Mouse (Mus musculus) MEL (cell line): ENCODE measurements around the gene Ube2m. TPM values are rescaled to one million over a fixed set of nuclear protein-coding genes. Genes with fewer than 3 reads are reported as not detected.

Experiments used
- DNase-seq: peaks from one replicate; pipeline ENCODE4 v3.0.0; 2011; ENCODE audit warnings: low read depth, low spot score
- H3K27ac ChIP-seq: 2 replicates; pipeline ENCODE4 v1.5.1; 2012; ENCODE audit warnings: low read depth, mild to moderate bottlenecking, control low read depth, low read length, moderate library complexity; ENCODE audit not compliant: control insufficient read depth
- H3K27me3 ChIP-seq, 2 experiments: fragments of 150-350 bp in 1 of 2; sonication (generic) in 1 of 2; 2 replicates each; pipeline ENCODE4 v1.6.1; 2012; ENCODE audit warnings: low read length in 2 of 2, mild to moderate bottlenecking in 2 of 2, improper control_type of control experiment in 1 of 2, moderate library complexity in 1 of 2; ENCODE audit not compliant: insufficient read depth in 2 of 2, control insufficient read depth in 1 of 2
- H3K36me3 ChIP-seq, 2 experiments: 2 replicates each; pipeline ENCODE4 v1.6.1; 2012 to 2014; ENCODE audit warnings: low read length in 2 of 2, improper control_type of control experiment in 1 of 2, inconsistent platforms in 1 of 2, mild to moderate bottlenecking in 1 of 2; ENCODE audit not compliant: insufficient read depth in 2 of 2, control insufficient read depth in 1 of 2
- H3K4me1 ChIP-seq, 2 experiments: fragments of 150-350 bp in 1 of 2; sonication (generic) in 1 of 2; 2 replicates each; pipeline ENCODE4 v1.6.1; 2012; ENCODE audit warnings: low read length in 2 of 2, improper control_type of control experiment in 1 of 2, mild to moderate bottlenecking in 1 of 2; ENCODE audit not compliant: insufficient read depth in 2 of 2, control insufficient read depth in 1 of 2
- H3K4me3 ChIP-seq, 2 experiments: fragments of 150-350 bp in 1 of 2; sonication (generic) in 1 of 2; 2 replicates each; pipeline ENCODE4 v1.5.1; 2012; ENCODE audit warnings: low read depth in 2 of 2, low read length in 2 of 2, mild to moderate bottlenecking in 2 of 2, moderate library complexity in 2 of 2, control low read depth in 1 of 2, improper control_type of control experiment in 1 of 2; ENCODE audit not compliant: control insufficient read depth in 1 of 2, insufficient read depth in 1 of 2
- H3K79me2 ChIP-seq: 2 replicates; pipeline ENCODE4 v1.6.1; 2012; ENCODE audit warnings: mild to moderate bottlenecking, low read length, moderate library complexity; ENCODE audit not compliant: control insufficient read depth, poor library complexity, insufficient read depth
- H3K9ac ChIP-seq: 2 replicates; pipeline ENCODE4 v1.6.1; 2012; ENCODE audit warnings: low read depth, mild to moderate bottlenecking, control low read depth, low read length, moderate library complexity; ENCODE audit not compliant: control insufficient read depth, poor library complexity, severe bottlenecking
- H3K9me3 ChIP-seq: fragments of 150-350 bp; sonication (generic); replicated peaks from 2 replicates; pipeline ENCODE4 v1.6.1; 2012; ENCODE audit warnings: mild to moderate bottlenecking, low read length, improper control_type of control experiment, moderate library complexity; ENCODE audit not compliant: insufficient read depth
- CHD1 ChIP-seq: IDR thresholded peaks from 2 replicates; pipeline ENCODE4 v1.6.1; 2012; ENCODE audit warnings: low read depth, mild to moderate bottlenecking, inconsistent platforms, low read length, improper control_type of control experiment
- CTCF ChIP-seq, 3 experiments: IDR thresholded peaks in 2 of 3; conservative IDR thresholded peaks in 1 of 3; 2 replicates each; pipeline ENCODE4 v1.5.1; 2011 to 2012; ENCODE audit warnings: low read length in 3 of 3, low read depth in 2 of 3, mild to moderate bottlenecking in 2 of 3, improper control_type of control experiment in 1 of 3, inconsistent platforms in 1 of 3, mixed read lengths in 1 of 3, moderate library complexity in 1 of 3; ENCODE audit not compliant: control insufficient read depth in 1 of 3, insufficient read depth in 1 of 3, poor library complexity in 1 of 3, severe bottlenecking in 1 of 3
- E2F4 ChIP-seq: IDR thresholded peaks from 2 replicates; pipeline ENCODE4 v1.6.1; 2011; ENCODE audit warnings: low read depth, low read length, improper control_type of control experiment, borderline replicate concordance
- EP300 ChIP-seq, 2 experiments: IDR thresholded peaks; 2 replicates each; pipeline ENCODE4 v1.6.1; 2011; ENCODE audit warnings: improper control_type of control experiment in 2 of 2, low read length in 2 of 2, low read depth in 1 of 2, mild to moderate bottlenecking in 1 of 2
- GABPA ChIP-seq: IDR thresholded peaks from 2 replicates; pipeline ENCODE4 v1.6.1; 2012; ENCODE audit warnings: low read depth, mild to moderate bottlenecking, inconsistent platforms, low read length, improper control_type of control experiment, moderate library complexity
- GATA1 ChIP-seq: IDR thresholded peaks from 2 replicates; pipeline ENCODE4 v1.6.1; 2011; ENCODE audit warnings: low read depth, low read length, improper control_type of control experiment
- HCFC1 ChIP-seq: IDR thresholded peaks from 2 replicates; pipeline ENCODE4 v1.6.1; 2012; ENCODE audit warnings: low read depth, mild to moderate bottlenecking, inconsistent platforms, low read length, improper control_type of control experiment, moderate library complexity
- JUND ChIP-seq: IDR thresholded peaks from 2 replicates; pipeline ENCODE4 v1.6.1; 2011; ENCODE audit warnings: low read depth, mild to moderate bottlenecking, improper control_type of control experiment, low read length
- KAT2A ChIP-seq: conservative IDR thresholded peaks from 2 replicates; pipeline ENCODE4 v1.6.1; 2012; ENCODE audit warnings: low read depth, low read length, improper control_type of control experiment, inconsistent platforms
- MAFK ChIP-seq: IDR thresholded peaks from 2 replicates; pipeline ENCODE4 v1.6.1; 2011; ENCODE audit warnings: low read depth, mild to moderate bottlenecking, low read length, improper control_type of control experiment, borderline replicate concordance
- MXI1 ChIP-seq: IDR thresholded peaks from 2 replicates; pipeline ENCODE4 v1.6.1; 2011; ENCODE audit warnings: mild to moderate bottlenecking, low read depth, low read length, improper control_type of control experiment
- MYB ChIP-seq: IDR thresholded peaks from 2 replicates; pipeline ENCODE4 v1.6.1; 2011; ENCODE audit warnings: mild to moderate bottlenecking, low read depth, low read length, improper control_type of control experiment
- NELFE ChIP-seq: IDR thresholded peaks from 2 replicates; pipeline ENCODE4 v1.6.1; 2011; ENCODE audit warnings: low read depth, low read length, improper control_type of control experiment
- NRF1 ChIP-seq: IDR thresholded peaks from 2 replicates; pipeline ENCODE4 v1.6.1; 2014; ENCODE audit warnings: low read depth, mild to moderate bottlenecking, inconsistent platforms, low read length, improper control_type of control experiment, moderate library complexity; ENCODE audit not compliant: poor library complexity, insufficient read depth, severe bottlenecking
- POLR2A ChIP-seq, 2 experiments: IDR thresholded peaks; 2 replicates each; pipeline ENCODE4 v1.6.1; 2011 to 2012; ENCODE audit warnings: low read length in 2 of 2, mild to moderate bottlenecking in 2 of 2, control low read depth in 1 of 2, improper control_type of control experiment in 1 of 2, low read depth in 1 of 2, moderate library complexity in 1 of 2; ENCODE audit not compliant: control insufficient read depth in 1 of 2, insufficient read depth in 1 of 2, poor library complexity in 1 of 2
- RAD21 ChIP-seq: IDR thresholded peaks from 2 replicates; pipeline ENCODE4 v1.6.1; 2011; ENCODE audit warnings: mild to moderate bottlenecking, low read depth, low read length, improper control_type of control experiment
- SMC3 ChIP-seq: IDR thresholded peaks from 2 replicates; pipeline ENCODE4 v1.6.1; 2011; ENCODE audit warnings: low read depth, low read length, improper control_type of control experiment
- TAL1 ChIP-seq: IDR thresholded peaks from 2 replicates; pipeline ENCODE4 v1.6.1; 2012; ENCODE audit warnings: mild to moderate bottlenecking, inconsistent platforms, low read length, moderate library complexity, mixed read lengths
- UBTF ChIP-seq: IDR thresholded peaks from 2 replicates; pipeline ENCODE4 v1.6.1; 2012; ENCODE audit warnings: low read depth, mild to moderate bottlenecking, inconsistent platforms, low read length, improper control_type of control experiment, moderate library complexity, borderline replicate concordance; ENCODE audit not compliant: insufficient read depth
- ZC3H11A ChIP-seq: IDR thresholded peaks from 2 replicates; pipeline ENCODE4 v1.6.1; 2012; ENCODE audit warnings: low read depth, mild to moderate bottlenecking, inconsistent platforms, low read length, improper control_type of control experiment
- ZKSCAN1 ChIP-seq: IDR thresholded peaks from 2 replicates; pipeline ENCODE4 v1.6.1; 2012; ENCODE audit warnings: low read depth, mild to moderate bottlenecking, inconsistent platforms, low read length, improper control_type of control experiment, moderate library complexity
- polyA plus RNA-seq, 2 experiments: library from polyadenylated mRNA; stranded (reverse) in 1 of 2; unstranded in 1 of 2; fragments of >175 nt in 1 of 2; fragments of >200 nt in 1 of 2; gene quantifications; 2 replicates each; pipeline versions ENCODE4 v1.2.1 to v1.2.4; 2012; ENCODE audit warnings: low replicate concordance in 2 of 2, low read depth in 1 of 2; ENCODE audit not compliant: insufficient read length in 2 of 2, insufficient read depth in 1 of 2, missing spikeins in 1 of 2
- total RNA-seq: library from RNA; depleted of rRNA; stranded (reverse); fragments of 300-350 nt; gene quantifications from 2 replicates; pipeline ENCODE4 v1.2.3, GENCODE M21; 2012

Gene Ube2m
- total and polyA plus RNA-seq, 3 experiments = 134 to 336 TPM; not detected in 1

DNA sequence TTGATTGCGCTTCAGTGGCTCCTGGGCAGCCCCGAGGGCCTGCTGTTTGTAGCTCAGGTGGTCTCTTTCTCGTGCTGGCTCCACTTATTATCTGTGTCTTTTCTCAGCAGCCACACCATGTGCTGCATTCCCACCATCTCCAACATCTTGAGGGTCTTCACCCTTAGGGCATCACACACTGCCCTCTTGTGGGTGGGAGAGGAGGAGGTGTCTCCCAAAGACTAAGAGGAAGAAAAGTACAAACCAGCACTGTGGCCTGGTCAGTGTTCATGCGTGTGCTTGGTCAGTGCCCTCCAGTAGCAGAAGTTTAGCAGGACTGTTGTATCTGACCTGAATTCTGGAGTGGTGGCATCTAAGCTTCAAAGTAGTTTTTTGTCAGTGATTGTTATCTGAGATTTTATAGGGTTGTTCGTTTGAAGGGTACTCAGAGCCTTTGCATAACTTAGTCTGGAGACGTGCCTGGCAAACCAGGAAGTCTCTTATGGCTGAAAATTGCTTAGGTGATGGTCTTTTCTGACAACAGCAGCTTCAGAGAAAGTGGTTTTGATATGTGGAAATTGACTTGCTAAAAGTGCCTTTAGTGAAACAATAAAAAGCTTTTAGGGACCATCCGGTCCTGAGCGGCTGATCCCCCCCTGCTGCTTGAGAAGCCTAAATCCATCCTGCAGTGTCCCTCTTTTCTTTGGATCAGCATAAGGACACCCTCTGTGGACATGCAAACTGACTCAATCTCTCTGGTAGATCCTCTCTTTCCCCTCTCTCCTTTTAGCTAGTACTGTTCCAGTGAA lies 19.0 kb upstream of the Ube2m start:
- Histone ChIP-seq H3K27me3 (no peaks in the 10 kb centered on the region), H3K4me3 (no peak overlapping the region), H3K9me3 (no peaks in the 10 kb centered on the region), H3K4me1 (peaks cover 4 to 7% of the 10 kb centered on the region in 2 experiments; a peak in 3 of 4 replicates), H3K27ac (no peak overlapping the region), H3K79me2 (no peaks in the 10 kb centered on the region; the same call in 1 of the 2 replicates), H3K36me3 (peaks cover 0 to 4% of the 10 kb centered on the region in 2 experiments; a peak in 1 of 4 replicates), H3K9ac (no peak overlapping the region)
- no peak for DNase-seq
- TF ChIP-seq CTCF (IDR thresholded peaks at IDR 0.05 in 2 of 3, conservative IDR thresholded peaks at IDR 0.05 in 1 of 3; ENCODE audit: control insufficient read depth in 1 of 3, insufficient read depth in 1 of 3, low read depth in 2 of 3, low read length in 3 of 3, poor library complexity in 1 of 3, severe bottlenecking in 1 of 3) (peak; percentile 25 to 43 (median 30)), GATA1 (no peak), MXI1 (no peak), MYB (no peak), SMC3 (peak; percentile 18; the same call in 1 of the 2 replicates), KAT2A (no peak), NELFE (no peak), TAL1 (no peak), HCFC1 (no peak), CHD1 (no peak), UBTF (no peak), E2F4 (no peak), ZC3H11A (peak; percentile 7; the same call in 1 of the 2 replicates), GABPA (no peak), NRF1 (no peak), RAD21 (peak; percentile 26), ZKSCAN1 (no peak), EP300 (IDR thresholded peaks at IDR 0.05; ENCODE audit: low read depth in 1 of 2, low read length in 2 of 2) (no peak), JUND (no peak), MAFK (no peak), POLR2A (IDR thresholded peaks at IDR 0.05; ENCODE audit: control insufficient read depth in 1 of 2, insufficient read depth in 1 of 2, low read depth in 1 of 2, low read length in 2 of 2, poor library complexity in 1 of 2) (no peak)
